Mouse (Mus musculus) cerebellum, postnatal 25 days (tissue): ENCODE data around the gene Rnf212b.

Source experiments
- DNase-seq, 2 experiments: peaks; one replicate each; pipeline ENCODE4 v3.0.0; 2021; ENCODE audit warnings: mixed read lengths in 2 of 2

Rnf212b gene

GRCm38 (mm10) chr14:54799686-54800085 lies 14.3 kb upstream of the Rnf212b start:
- no peak for DNase-seq

DNA sequence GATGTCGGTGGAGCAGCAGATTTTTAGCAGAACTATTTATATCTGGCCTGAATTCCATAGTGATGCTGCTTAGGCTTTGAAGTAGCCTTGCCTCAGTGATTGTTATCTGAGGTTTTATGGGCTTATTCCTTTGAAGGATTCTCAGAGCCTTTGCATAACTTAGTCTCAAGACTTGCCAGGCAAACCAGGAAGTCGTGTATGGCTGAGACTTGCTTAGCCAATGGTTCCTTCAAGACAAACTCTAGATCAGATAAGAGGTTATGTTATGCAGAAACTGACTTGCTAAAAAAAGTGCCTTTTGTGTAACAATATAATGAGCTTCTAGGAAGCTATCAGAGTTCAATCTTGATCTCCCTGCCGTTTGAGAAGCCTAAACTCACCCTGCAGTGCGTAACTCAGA lies 11.5 kb upstream of the Rnf212b start:
- DNase-seq, result no peak

GRCm38 (mm10) chr14:54806124-54806523 lies 7.8 kb upstream of the Rnf212b start:
- no peak for DNase-seq

- no peak for DNase-seq
Observed at GRCm38 (mm10) chr14:54808718-54809667, 4.9 kb upstream of the Rnf212b start.

DNA sequence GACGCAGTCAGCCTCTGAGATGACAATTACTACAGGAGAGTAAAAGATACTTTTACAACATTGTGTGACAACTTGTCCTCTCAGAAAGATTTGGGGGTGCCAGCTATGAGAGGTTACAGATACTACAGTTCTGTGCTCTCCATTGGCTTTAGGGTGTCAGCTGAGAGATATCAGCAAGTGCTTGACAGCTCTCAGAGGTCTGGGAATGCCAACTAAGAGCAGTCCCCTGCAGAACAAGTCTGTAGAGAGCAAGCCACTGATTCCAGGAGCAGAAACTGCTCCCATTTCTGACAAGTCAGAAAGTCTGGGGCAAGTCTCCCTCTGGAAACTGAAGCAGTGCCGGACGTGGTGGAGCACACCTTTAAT lies 4.3 kb upstream of the Rnf212b start:
- no peak for DNase-seq

DNA sequence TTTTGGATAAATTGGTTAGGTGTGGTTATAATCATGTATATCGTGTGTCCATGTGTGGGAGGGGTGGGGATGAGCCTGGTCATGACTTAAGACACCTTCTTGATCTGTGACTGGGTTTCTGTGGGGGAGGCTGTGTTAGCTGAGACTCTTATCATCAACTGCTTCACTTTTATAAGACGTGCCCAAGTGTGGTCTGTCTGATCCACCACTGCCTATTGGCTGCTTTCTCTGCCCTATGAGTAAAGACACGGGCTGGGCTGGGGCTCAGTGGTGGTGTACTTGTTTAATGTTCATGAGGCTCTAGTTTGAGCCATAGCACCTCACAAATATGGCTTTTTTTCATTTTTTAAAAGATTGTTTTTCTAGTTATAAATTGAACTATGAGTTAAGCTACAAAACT lies 1.8 kb downstream of the Rnf212b start:
- no peak for DNase-seq

GRCm38 (mm10) chr14:54817791-54818190 lies 3.9 kb downstream of the Rnf212b start:
- DNase-seq, result peak; percentile 58 to 72

DNA sequence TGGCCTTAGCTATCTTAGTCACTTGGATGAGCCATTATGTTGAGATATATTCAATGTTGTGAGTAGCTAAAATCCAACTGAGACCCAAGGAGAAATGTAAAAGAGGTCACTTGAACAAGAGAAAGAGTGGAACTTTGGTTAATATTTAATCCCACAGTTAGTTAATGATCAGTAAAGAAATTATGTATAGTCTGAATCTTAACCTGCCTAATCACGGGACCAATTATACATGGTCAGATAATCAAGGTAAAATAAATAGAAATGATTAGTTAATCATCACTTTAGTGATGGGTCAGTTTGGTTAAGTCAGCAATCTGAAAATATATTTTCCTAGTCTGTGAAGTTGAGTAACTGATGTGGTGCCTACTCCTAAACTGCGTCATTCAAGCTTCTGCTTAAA lies 8.4 kb downstream of the Rnf212b start:
- DNase-seq, result no peak

DNA sequence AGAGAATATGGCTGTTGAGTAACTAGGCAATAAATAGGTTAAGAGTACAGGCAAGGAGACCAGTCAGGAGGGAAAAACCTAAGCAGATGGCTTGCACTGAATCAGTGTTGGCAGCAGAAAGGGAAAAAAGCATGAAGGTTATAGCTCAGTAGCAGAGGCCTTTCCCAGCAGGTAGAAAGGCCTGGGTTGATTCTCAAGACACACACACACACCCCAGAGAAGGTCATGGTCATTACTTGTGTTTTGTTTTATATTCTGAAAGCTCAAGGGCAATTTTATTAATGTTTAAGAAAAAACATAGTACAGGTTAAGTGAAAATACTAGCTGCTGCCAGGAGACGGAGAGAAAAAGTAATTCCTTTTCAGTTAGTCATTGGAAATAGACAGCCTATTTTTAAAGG lies 9.8 kb downstream of the Rnf212b start:
- peak; percentile 38 to 60 for DNase-seq

GRCm38 (mm10) chr14:54843461-54843860 lies 29.5 kb downstream of the Rnf212b start:
- no peak for DNase-seq

GRCm38 (mm10) chr14:54855726-54856125 lies 41.8 kb downstream of the Rnf212b start:
- no peak for DNase-seq

GRCm38 (mm10) chr14:54856703-54857102 lies 42.8 kb downstream of the Rnf212b start:
- DNase-seq, result no peak

DNA sequence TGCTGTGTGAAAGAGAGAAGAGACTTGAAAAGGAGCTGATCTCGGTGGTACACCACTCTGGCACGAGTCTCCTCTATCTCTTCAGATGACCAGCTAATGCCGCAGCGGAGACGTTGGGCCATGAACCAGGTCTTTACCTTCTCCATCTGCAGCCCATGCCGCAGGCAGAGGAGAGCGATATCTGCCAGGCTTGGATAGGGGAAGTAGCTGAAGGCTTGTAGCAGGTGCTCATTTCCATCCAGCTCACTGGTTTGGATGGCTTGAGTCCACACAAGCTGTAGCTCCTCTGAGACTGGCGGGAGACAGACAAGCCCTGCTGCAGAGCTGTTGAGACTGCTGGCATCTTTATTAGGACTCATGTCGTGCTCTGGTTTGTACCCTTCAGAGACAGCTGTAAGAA lies 44.0 kb downstream of the Rnf212b start:
- peak; percentile 74 for DNase-seq

- peak; percentile 76 to 89 for DNase-seq
Observed at GRCm38 (mm10) chr14:54860511-54860910, 46.6 kb downstream of the Rnf212b start.

DNA sequence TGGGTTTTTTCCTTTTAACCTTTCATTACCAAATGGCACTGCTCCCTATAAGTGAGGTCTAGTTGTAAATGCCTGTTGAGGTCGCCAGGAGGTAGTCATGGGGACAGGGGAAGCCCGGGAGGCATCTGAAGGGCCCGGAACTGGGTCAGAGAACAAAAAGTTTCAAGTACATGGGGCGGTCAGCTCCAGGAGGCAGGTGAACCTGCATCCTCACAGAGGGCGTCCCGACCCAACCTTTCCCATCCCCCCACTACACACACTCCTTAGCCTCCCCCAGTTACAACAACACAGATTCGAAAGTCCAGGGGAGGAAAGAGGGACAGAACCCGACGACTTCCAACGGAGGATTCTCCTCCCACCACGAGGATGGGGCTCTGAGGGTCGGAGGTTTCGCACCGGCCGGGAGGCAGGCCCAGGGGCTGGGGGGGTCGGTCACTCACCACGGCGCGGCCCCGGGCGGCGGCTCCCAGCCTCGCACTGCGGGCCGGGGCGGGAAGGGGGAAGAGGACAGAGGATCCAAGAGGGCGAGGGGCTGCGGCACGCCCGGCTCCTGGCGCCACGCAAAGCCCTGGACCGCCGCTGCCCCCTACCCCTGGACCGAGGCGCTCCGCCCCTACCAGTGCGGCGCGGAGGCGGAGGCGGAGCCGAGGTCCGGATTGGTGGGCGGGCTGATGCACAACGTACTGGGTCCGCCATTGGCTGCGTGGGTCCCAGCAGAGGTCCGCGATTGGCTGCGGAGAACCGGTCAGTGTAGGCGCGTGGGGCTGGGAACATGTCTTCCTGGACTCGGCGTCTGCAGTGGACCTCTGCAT lies 49.8 kb downstream of the Rnf212b start:
- DNase-seq, result peak; percentile 94 to 96

DNA sequence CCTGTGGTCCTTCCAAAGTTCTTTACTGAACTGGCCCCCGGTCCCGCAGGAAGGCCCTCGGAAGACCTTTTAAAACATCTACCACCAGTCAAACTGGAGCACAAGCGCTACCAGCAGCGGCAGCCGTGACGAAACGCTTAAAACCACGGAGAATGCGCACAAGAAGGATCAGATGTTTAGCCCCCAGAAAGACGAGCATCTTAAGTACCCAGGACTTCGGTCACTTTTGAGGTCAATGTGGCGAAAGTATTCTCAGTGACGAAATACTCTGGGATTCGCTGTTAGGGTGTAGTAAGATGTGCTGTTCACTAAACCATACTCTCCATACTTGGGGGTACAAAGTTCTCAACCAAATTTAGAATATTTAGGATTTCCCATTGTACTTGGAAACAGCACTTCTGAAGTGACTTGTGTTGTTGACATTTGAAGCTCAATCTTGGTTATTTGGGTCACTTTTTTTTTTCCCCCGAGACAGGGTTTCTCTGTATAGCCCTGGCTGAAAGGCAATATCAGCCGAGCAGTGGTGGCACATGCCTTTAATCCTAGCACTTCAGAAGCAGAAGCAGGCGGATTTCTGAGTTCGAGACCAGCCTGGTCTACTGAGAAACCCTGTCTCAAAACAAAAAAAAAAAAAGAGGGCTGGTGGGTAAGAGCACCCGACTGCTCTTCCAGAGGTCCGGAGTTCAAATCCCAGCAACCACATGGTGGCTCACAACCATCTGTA lies 50.5 kb downstream of the Rnf212b start:
- DNase-seq, result no peak

GRCm38 (mm10) chr14:54865626-54866025 lies 51.7 kb downstream of the Rnf212b start:
- no peak for DNase-seq

- no peak for DNase-seq
Observed at GRCm38 (mm10) chr14:54866268-54866667, 52.3 kb downstream of the Rnf212b start.

GRCm38 (mm10) chr14:54866936-54867335 lies 53.0 kb downstream of the Rnf212b start:
- DNase-seq, result peak in 1 of 2 experiments; percentile 42

GRCm38 (mm10) chr14:54868026-54868425 lies 54.1 kb downstream of the Rnf212b start:
- no peak for DNase-seq

DNA sequence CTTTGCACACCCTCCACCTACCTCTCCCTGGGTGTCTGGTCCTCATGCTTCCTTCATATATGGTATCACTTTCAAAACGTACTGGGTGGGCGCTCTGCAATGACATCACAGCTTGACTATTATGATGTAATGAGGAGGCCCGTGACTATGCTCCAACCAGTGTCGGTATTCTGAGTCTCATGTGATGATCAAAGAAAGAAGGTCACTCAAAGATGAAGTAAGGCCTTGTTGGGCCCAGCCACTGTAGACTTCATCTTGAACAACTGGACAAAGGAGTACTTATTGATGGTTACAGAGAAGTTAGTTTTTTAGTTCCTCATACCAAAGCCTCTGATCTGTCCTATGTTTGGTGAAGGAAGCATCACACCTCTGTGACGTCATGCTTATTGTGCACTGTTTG lies 56.9 kb downstream of the Rnf212b start, which contains the start of gene Homez:
Gene Homez, minus strand, starts transcription at position 101 of the 400 bp plus-strand sequence.
- no peak for DNase-seq

DNA sequence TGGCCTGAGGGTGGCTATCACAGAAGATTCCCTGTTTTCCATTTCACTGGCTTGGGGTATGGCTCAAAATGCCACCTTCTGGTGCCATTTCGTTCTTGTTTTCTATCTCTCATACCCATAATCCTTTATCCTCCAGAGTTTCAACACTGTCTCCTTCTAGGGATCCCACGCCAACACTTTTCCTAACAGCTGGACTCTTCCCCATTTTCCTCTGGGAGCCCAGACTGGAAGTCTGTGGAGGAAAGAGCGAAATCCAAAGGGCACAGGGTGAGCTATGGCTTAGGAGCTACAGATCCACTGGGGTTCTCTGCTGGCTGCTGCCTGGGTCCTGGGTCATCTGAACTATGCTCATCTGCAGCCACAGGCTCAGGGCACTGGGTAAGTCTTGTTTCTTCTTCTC lies 60.2 kb downstream of the Rnf212b start:
- no peak for DNase-seq
